Mouse (Mus musculus): Measurements from ENCODE around the gene Ces5a. TPM values are rescaled to one million over a fixed set of nuclear protein-coding genes. Genes with fewer than 3 reads are reported as not detected.
A peak's percentile ranks its signal among the peaks of the same experiment; 100 is the strongest.

The Ces5a gene
- not detected in 2 replicates for polyA plus RNA-seq (2014; fragmentation: Nextera tagmentation; extraction: Ambion mirVana)

GRCm38 (mm10) chr8:93535730-93536129 lies at the start of gene Ces5a:
Gene Ces5a, minus strand, starts transcription at chr8:93535830.
- ATAC-seq (replicated peaks; ENCODE audit: insufficient number of reproducible peaks, low FRiP score, low TSS enrichment, low read depth): no peak
- DNase-seq (ENCODE audit: low spot score): no peak
- Histone ChIP-seq H3K9ac (replicated peaks; ENCODE audit: low read length) (no peak within 1 kb of the TSS), H3K9me3 (replicated peaks; ENCODE audit: control insufficient read depth, low read length) (no peaks in the 10 kb centered on the region), H3K4me3 (ENCODE audit: low read depth, low read length) (no peak within 1 kb of the TSS), H3K27ac (replicated peaks; ENCODE audit: low read depth, low read length) (no peak within 1 kb of the TSS), H3K4me1 (ENCODE audit: control insufficient read depth, insufficient read depth, low read length) (no peaks in the 10 kb centered on the region), H3K4me2 (ENCODE audit: low read depth, low read length) (no peak within 1 kb of the TSS), H3K27me3 (ENCODE audit: control insufficient read depth, insufficient read depth, low read length) (no peaks in the 10 kb centered on the region), H3K36me3 (replicated peaks; ENCODE audit: control insufficient read depth, insufficient read depth, low read depth, low read length) (no peaks in the 10 kb centered on the region)
- 89% methylated on average over 5 of the region's 5 CpGs for WGBS

GRCm38 (mm10) chr8:93572841-93573240 lies 37.2 kb upstream of the Ces5a start:
- DNase-seq (ENCODE audit: low spot score) (no peak), ATAC-seq (replicated peaks; ENCODE audit: insufficient number of reproducible peaks, low FRiP score, low TSS enrichment, low read depth) (no peak)
- Histone ChIP-seq H3K27me3 (ENCODE audit: control insufficient read depth, insufficient read depth, low read length) (no peaks in the 10 kb centered on the region), H3K9ac (replicated peaks; ENCODE audit: low read length) (no peak overlapping the region), H3K27ac (replicated peaks; ENCODE audit: low read depth, low read length) (no peak overlapping the region), H3K36me3 (replicated peaks; ENCODE audit: control insufficient read depth, insufficient read depth, low read depth, low read length) (no peaks in the 10 kb centered on the region), H3K4me1 (ENCODE audit: control insufficient read depth, insufficient read depth, low read length) (no peaks in the 10 kb centered on the region), H3K4me3 (ENCODE audit: low read depth, low read length) (no peak overlapping the region), H3K9me3 (replicated peaks; ENCODE audit: control insufficient read depth, low read length) (no peaks in the 10 kb centered on the region; the same call in 1 of the 2 replicates), H3K4me2 (ENCODE audit: low read depth, low read length) (no peak overlapping the region)
- WGBS: 78% methylated on average over 9 of the region's 9 CpGs

GRCm38 (mm10) chr8:93572095-93572501 lies 36.5 kb upstream of the Ces5a start:
- H3K27ac ChIP-seq (replicated peaks; ENCODE audit: low read depth, low read length): no peak overlapping the region
- no peak overlapping the region for H3K4me2 ChIP-seq (ENCODE audit: low read depth, low read length)
- no peak for ATAC-seq (replicated peaks; ENCODE audit: insufficient number of reproducible peaks, low FRiP score, low TSS enrichment, low read depth)
- no peak overlapping the region for H3K9ac ChIP-seq (replicated peaks; ENCODE audit: low read length)
- DNase-seq (ENCODE audit: low spot score): no peak
- WGBS: 25% methylated on average over 2 of the region's 2 CpGs
- H3K27me3 ChIP-seq (ENCODE audit: control insufficient read depth, insufficient read depth, low read length): no peaks in the 10 kb centered on the region
- no peaks in the 10 kb centered on the region for H3K36me3 ChIP-seq (replicated peaks; ENCODE audit: control insufficient read depth, insufficient read depth, low read depth, low read length)
- no peaks in the 10 kb centered on the region; the same call in 1 of the 2 replicates for H3K9me3 ChIP-seq (replicated peaks; ENCODE audit: control insufficient read depth, low read length)
- H3K4me1 ChIP-seq (ENCODE audit: control insufficient read depth, insufficient read depth, low read length): no peaks in the 10 kb centered on the region
- H3K4me3 ChIP-seq (ENCODE audit: low read depth, low read length): no peak overlapping the region

- ATAC-seq (replicated peaks; ENCODE audit: insufficient number of reproducible peaks, low FRiP score, low TSS enrichment, low read depth) (no peak), DNase-seq (ENCODE audit: low spot score) (no peak)
- H3K9ac ChIP-seq (replicated peaks; ENCODE audit: low read length): no peak overlapping the region
- no peak overlapping the region for H3K4me3 ChIP-seq (ENCODE audit: low read depth, low read length)
- no peaks in the 10 kb centered on the region for H3K4me1 ChIP-seq (ENCODE audit: control insufficient read depth, insufficient read depth, low read length)
- H3K36me3 ChIP-seq (replicated peaks; ENCODE audit: control insufficient read depth, insufficient read depth, low read depth, low read length): no peaks in the 10 kb centered on the region
- WGBS: 23% methylated on average over 9 of the region's 9 CpGs
- H3K4me2 ChIP-seq (ENCODE audit: low read depth, low read length): no peak overlapping the region
- H3K9me3 ChIP-seq (replicated peaks; ENCODE audit: control insufficient read depth, low read length): no peaks in the 10 kb centered on the region; the same call in 1 of the 2 replicates
- no peak overlapping the region for H3K27ac ChIP-seq (replicated peaks; ENCODE audit: low read depth, low read length)
- no peaks in the 10 kb centered on the region for H3K27me3 ChIP-seq (ENCODE audit: control insufficient read depth, insufficient read depth, low read length)
These were observed 35.8 kb upstream of the Ces5a start for GRCm38 (mm10) chr8:93571369-93571985.

- Histone ChIP-seq H3K36me3 (replicated peaks; ENCODE audit: control insufficient read depth, insufficient read depth, low read depth, low read length) (no peaks in the 10 kb centered on the region), H3K4me2 (ENCODE audit: low read depth, low read length) (no peak overlapping the region), H3K9me3 (replicated peaks; ENCODE audit: control insufficient read depth, low read length) (no peaks in the 10 kb centered on the region; the same call in 1 of the 2 replicates), H3K4me3 (ENCODE audit: low read depth, low read length) (no peak overlapping the region), H3K4me1 (ENCODE audit: control insufficient read depth, insufficient read depth, low read length) (no peaks in the 10 kb centered on the region), H3K27ac (replicated peaks; ENCODE audit: low read depth, low read length) (no peak overlapping the region), H3K9ac (replicated peaks; ENCODE audit: low read length) (no peak overlapping the region), H3K27me3 (ENCODE audit: control insufficient read depth, insufficient read depth, low read length) (no peaks in the 10 kb centered on the region)
- no peak for DNase-seq (ENCODE audit: low spot score)
- 63% methylated on average over 2 of the region's 2 CpGs for WGBS
- ATAC-seq (replicated peaks; ENCODE audit: insufficient number of reproducible peaks, low FRiP score, low TSS enrichment, low read depth): no peak
These were observed 34.5 kb upstream of the Ces5a start for GRCm38 (mm10) chr8:93570186-93570530.

- H3K4me2 ChIP-seq (ENCODE audit: low read depth, low read length): no peak overlapping the region
- H3K9ac ChIP-seq (replicated peaks; ENCODE audit: low read length): no peak overlapping the region
- no peaks in the 10 kb centered on the region for H3K27me3 ChIP-seq (ENCODE audit: control insufficient read depth, insufficient read depth, low read length)
- no peak overlapping the region for H3K27ac ChIP-seq (replicated peaks; ENCODE audit: low read depth, low read length)
- H3K4me3 ChIP-seq (ENCODE audit: low read depth, low read length): no peak overlapping the region
- no peaks in the 10 kb centered on the region for H3K36me3 ChIP-seq (replicated peaks; ENCODE audit: control insufficient read depth, insufficient read depth, low read depth, low read length)
- no peaks in the 10 kb centered on the region for H3K4me1 ChIP-seq (ENCODE audit: control insufficient read depth, insufficient read depth, low read length)
- no peak for DNase-seq (ENCODE audit: low spot score)
- ATAC-seq (replicated peaks; ENCODE audit: insufficient number of reproducible peaks, low FRiP score, low TSS enrichment, low read depth): peak; percentile 41; the same call in 1 of the 2 replicates
- no peaks in the 10 kb centered on the region; the same call in 1 of the 2 replicates for H3K9me3 ChIP-seq (replicated peaks; ENCODE audit: control insufficient read depth, low read length)
- 57% methylated on average over 13 of the region's 13 CpGs for WGBS
These were observed 33.9 kb upstream of the Ces5a start for GRCm38 (mm10) chr8:93569311-93570185.

DNA sequence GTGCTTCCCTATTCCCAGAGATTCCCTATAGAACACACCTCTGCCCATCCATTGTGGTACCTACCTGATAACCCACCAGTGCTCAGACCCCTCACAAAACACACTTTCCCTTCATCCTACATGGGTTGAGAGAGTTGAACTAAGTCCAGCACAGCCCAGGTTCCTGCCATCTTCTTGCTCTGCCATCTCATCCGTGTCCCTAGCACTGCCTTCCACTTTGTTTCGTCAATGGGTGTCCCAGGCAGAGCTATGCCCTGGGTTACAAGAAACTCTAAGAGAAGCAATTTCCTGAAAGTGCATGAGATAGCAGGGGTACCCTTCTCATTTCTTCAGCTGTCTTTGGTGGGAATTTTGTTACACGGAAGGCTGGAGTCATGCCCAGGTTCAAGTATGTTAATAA lies 33.0 kb upstream of the Ces5a start:
- H3K36me3 ChIP-seq (replicated peaks; ENCODE audit: control insufficient read depth, insufficient read depth, low read depth, low read length): no peaks in the 10 kb centered on the region
- no peaks in the 10 kb centered on the region for H3K4me1 ChIP-seq (ENCODE audit: control insufficient read depth, insufficient read depth, low read length)
- H3K27me3 ChIP-seq (ENCODE audit: control insufficient read depth, insufficient read depth, low read length): no peaks in the 10 kb centered on the region
- no peak overlapping the region for H3K9ac ChIP-seq (replicated peaks; ENCODE audit: low read length)
- no peak overlapping the region for H3K4me3 ChIP-seq (ENCODE audit: low read depth, low read length)
- no peak overlapping the region for H3K4me2 ChIP-seq (ENCODE audit: low read depth, low read length)
- no peak for ATAC-seq (replicated peaks; ENCODE audit: insufficient number of reproducible peaks, low FRiP score, low TSS enrichment, low read depth)
- no peak overlapping the region for H3K27ac ChIP-seq (replicated peaks; ENCODE audit: low read depth, low read length)
- no peaks in the 10 kb centered on the region; the same call in 1 of the 2 replicates for H3K9me3 ChIP-seq (replicated peaks; ENCODE audit: control insufficient read depth, low read length)
- no peak for DNase-seq (ENCODE audit: low spot score)
- 86% methylated on average over 3 of the region's 3 CpGs for WGBS

DNA sequence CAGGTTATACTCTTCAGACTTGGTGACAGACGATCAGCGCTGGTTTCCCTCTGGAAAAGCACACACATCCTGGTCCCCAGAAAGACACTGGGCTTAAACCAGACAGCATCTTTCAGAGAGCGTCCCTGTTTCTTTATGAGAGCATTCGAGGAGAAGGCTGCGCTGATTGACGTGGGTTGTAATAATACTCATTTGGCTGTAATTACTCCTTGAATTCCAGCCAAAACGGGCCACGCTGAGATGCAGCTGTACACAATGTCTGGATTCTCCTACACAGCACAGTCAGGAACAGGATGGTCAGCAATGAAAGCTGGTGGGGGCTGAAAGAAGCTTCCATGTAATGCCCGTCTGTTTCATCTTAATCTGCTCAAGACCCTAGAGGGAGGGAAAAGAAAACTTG lies 31.5 kb upstream of the Ces5a start:
- H3K27ac ChIP-seq (replicated peaks; ENCODE audit: low read depth, low read length): no peak overlapping the region
- no peak overlapping the region for H3K4me3 ChIP-seq (ENCODE audit: low read depth, low read length)
- ATAC-seq (replicated peaks; ENCODE audit: insufficient number of reproducible peaks, low FRiP score, low TSS enrichment, low read depth) (no peak), DNase-seq (ENCODE audit: low spot score) (peak; percentile 5)
- no peaks in the 10 kb centered on the region for H3K4me1 ChIP-seq (ENCODE audit: control insufficient read depth, insufficient read depth, low read length)
- H3K9ac ChIP-seq (replicated peaks; ENCODE audit: low read length): no peak overlapping the region
- H3K9me3 ChIP-seq (replicated peaks; ENCODE audit: control insufficient read depth, low read length): no peaks in the 10 kb centered on the region; the same call in 1 of the 2 replicates
- no peaks in the 10 kb centered on the region for H3K36me3 ChIP-seq (replicated peaks; ENCODE audit: control insufficient read depth, insufficient read depth, low read depth, low read length)
- no peaks in the 10 kb centered on the region for H3K27me3 ChIP-seq (ENCODE audit: control insufficient read depth, insufficient read depth, low read length)
- WGBS: 59% methylated on average over 9 of the region's 9 CpGs
- H3K4me2 ChIP-seq (ENCODE audit: low read depth, low read length): no peak overlapping the region
